Mouse (Mus musculus) neural tube, embryonic 12.5 days (tissue): ENCODE measurements around the gene Hsd17b11. TPM values are rescaled to one million over a fixed set of nuclear protein-coding genes. Genes with fewer than 3 reads are reported as not detected.
"Not testable (repeated sequence)": the region's sequence is repeated elsewhere in the genome, so short reads cannot be mapped to it uniquely, and the experiment has no call there.

Source experiments
- ATAC-seq: fragments of 200-750 bp; cut with Nextera tagmentation; 2 replicates; pipeline ENCODE4 v1.8.0; 2017; ENCODE audit warnings: low read depth, mild to moderate bottlenecking, moderate TSS enrichment, moderate library complexity; ENCODE audit not compliant: low FRiP score
- H3K27ac ChIP-seq: fragments of 300-500 bp; sonication (generic); 2 replicates; pipeline ENCODE4 v1.5.1; 2016
- H3K27me3 ChIP-seq: fragments of 300-500 bp; sonication (generic); replicated peaks from 2 replicates; pipeline ENCODE4 v1.6.1; 2016; ENCODE audit warnings: mild to moderate bottlenecking
- H3K36me3 ChIP-seq: fragments of 300-500 bp; sonication (generic); 2 replicates; pipeline ENCODE4 v1.6.1; 2016; ENCODE audit warnings: mild to moderate bottlenecking
- H3K4me1 ChIP-seq: fragments of 300-500 bp; sonication (generic); 2 replicates; pipeline ENCODE4 v1.6.1; 2016
- H3K4me2 ChIP-seq: fragments of 300-500 bp; sonication (generic); replicated peaks from 2 replicates; pipeline ENCODE4 v1.6.1; 2016; ENCODE audit warnings: mild to moderate bottlenecking
- H3K4me3 ChIP-seq: fragments of 300-500 bp; sonication (generic); 2 replicates; pipeline ENCODE4 v1.5.1; 2016
- H3K9ac ChIP-seq: fragments of 300-500 bp; sonication (generic); 2 replicates; pipeline ENCODE4 v1.6.1; 2016; ENCODE audit warnings: mild to moderate bottlenecking
- H3K9me3 ChIP-seq: fragments of 300-500 bp; sonication (generic); 2 replicates; pipeline ENCODE4 v1.6.1; 2016; ENCODE audit warnings: mild to moderate bottlenecking
- WGBS: fragments of 180-500 bp; shearing (Covaris S2); methylation state at CpG from one replicate; pipeline ENCODE4 v1.1.7; 2016; 5-methylcytosine and 5-hydroxymethylcytosine counted together
- microRNA-seq: library from miRNA; unstranded; fragments of <30 nt; microRNA quantifications from one replicate; pipeline ENCODE4, GENCODE M21; 2017
- polyA plus RNA-seq: library from polyadenylated mRNA; unstranded; fragments of >200 nt; fragmentation: Nextera tagmentation; extraction: Ambion mirVana; gene quantifications from 2 replicates; pipeline ENCODE4 v1.2.1, GENCODE M21; 2016

Gene Hsd17b11
- polyA plus RNA-seq, 1 experiment from 2014 or later: 2.0 TPM

DNA sequence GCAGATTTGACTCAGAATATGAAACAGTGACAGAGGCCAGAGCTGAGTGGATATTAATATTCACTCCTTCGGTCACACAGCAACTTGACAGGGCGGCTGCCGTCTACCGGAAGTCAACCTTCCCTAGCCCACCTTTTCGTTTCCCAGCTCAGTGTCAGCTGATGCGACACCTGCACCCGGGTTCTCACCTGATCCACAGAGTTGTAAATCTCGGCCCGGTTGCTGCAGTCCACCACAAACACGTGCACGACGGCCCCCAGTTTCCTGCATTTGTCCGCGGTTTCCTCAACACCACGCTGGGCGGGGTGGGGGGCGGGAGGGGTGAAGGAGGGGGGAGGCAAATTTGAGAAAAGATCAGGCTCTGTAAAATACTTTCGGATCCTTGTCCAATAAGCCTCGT, 49.3 kb downstream of the Hsd17b11 start:
- Histone ChIP-seq H3K27ac (no peak overlapping the region), H3K36me3 (no peaks in the 10 kb centered on the region), H3K4me2 (no peak overlapping the region), H3K27me3 (no peaks in the 10 kb centered on the region), H3K4me3 (no peak overlapping the region), H3K9me3 (no peaks in the 10 kb centered on the region), H3K9ac (no peak overlapping the region), H3K4me1 (no peaks in the 10 kb centered on the region)
- 72% methylated on average over 19 of the region's 19 CpGs for WGBS
- no peak for ATAC-seq

DNA sequence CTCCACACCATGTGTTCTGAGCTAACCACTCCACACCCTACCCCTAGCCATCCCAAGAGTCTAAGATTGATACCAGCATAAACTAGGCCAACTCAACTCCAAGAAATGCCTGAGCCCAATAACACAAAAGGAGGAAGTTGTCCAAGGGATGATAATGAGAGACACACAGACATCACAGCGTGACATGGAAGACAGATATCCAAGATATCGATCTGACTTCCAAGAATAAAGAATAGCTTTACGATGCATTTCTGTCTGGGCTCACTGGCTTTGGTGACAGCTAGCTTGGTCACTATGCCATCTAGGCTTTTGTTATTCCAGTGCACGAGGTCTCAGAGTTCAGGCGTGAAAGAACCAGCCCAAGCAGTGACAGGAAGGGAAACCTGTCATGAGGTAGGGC, 50.7 kb downstream of the Hsd17b11 start:
- 78% methylated on average over 5 of the region's 5 CpGs for WGBS

DNA sequence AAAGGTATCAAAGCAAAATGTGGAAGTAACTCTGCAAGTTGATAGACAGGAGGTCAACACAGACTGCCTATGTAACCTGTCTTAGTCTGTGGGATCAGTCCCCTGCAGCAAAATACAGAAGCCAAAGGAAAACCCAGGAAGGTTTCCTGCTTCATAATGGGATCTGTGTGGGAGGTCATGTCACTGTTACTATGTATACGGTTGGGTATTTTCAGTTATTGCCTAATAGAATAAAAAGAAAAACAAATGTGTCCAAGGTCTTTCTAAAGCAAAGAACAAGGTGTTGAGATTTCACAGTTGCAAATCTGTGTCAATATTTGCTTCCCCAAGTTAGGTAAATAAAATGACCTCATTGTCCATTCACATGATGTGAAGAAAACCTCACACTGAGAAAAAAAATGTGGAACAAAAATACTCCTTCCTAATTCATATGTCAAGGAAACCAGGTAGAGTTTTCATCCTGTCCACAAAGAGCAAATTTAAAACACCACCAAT, 58.7 kb downstream of the Hsd17b11 start:
- Histone ChIP-seq H3K27ac (no peak overlapping the region), H3K4me2 (no peak overlapping the region), H3K4me3 (no peak overlapping the region), H3K36me3 (no peaks in the 10 kb centered on the region), H3K4me1 (no peaks in the 10 kb centered on the region), H3K27me3 (no peaks in the 10 kb centered on the region), H3K9me3 (peaks cover 3% of the 10 kb centered on the region; the same call in 1 of the 2 replicates), H3K9ac (no peak overlapping the region)
- ATAC-seq: no peak
- WGBS: 97% methylated on average over 1 of the region's 1 CpGs

More for the DNA sequence above, 50.7 kb downstream of the Hsd17b11 start:
- ATAC-seq: no peak
- Histone ChIP-seq H3K9me3 (no peaks in the 10 kb centered on the region), H3K27me3 (no peaks in the 10 kb centered on the region), H3K36me3 (no peaks in the 10 kb centered on the region), H3K27ac (no peak overlapping the region), H3K4me2 (no peak overlapping the region), H3K4me3 (no peak overlapping the region), H3K4me1 (no peaks in the 10 kb centered on the region), H3K9ac (no peak overlapping the region)

DNA sequence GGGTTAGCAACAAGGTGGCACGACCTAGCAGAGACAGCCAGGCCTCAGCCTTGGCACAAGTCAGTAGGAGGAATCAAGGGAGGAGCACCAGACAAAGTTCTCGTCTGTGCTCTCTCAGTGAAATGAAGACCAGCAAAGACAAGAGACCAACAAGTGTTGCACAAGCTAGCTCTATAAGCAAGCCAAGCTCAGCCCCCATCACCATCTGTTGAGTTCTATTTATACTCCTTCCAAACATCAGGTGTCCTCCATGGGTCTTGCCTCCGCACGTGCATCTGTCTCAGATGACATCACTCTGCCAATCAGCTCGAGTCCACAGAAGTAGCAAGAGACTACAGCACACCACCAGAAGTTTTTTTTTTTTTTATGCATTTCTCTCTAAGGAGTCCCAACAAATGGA, 67.1 kb downstream of the Hsd17b11 start:
- H3K9ac ChIP-seq: no peak overlapping the region
- ATAC-seq: no peak
- no peak overlapping the region for H3K27ac ChIP-seq
- no peaks in the 10 kb centered on the region for H3K27me3 ChIP-seq
- WGBS: 70% methylated on average over 5 of the region's 5 CpGs
- no peak overlapping the region for H3K4me2 ChIP-seq
- no peak overlapping the region for H3K4me3 ChIP-seq
- no peaks in the 10 kb centered on the region for H3K4me1 ChIP-seq
- no peaks in the 10 kb centered on the region for H3K9me3 ChIP-seq
- no peaks in the 10 kb centered on the region for H3K36me3 ChIP-seq

DNA sequence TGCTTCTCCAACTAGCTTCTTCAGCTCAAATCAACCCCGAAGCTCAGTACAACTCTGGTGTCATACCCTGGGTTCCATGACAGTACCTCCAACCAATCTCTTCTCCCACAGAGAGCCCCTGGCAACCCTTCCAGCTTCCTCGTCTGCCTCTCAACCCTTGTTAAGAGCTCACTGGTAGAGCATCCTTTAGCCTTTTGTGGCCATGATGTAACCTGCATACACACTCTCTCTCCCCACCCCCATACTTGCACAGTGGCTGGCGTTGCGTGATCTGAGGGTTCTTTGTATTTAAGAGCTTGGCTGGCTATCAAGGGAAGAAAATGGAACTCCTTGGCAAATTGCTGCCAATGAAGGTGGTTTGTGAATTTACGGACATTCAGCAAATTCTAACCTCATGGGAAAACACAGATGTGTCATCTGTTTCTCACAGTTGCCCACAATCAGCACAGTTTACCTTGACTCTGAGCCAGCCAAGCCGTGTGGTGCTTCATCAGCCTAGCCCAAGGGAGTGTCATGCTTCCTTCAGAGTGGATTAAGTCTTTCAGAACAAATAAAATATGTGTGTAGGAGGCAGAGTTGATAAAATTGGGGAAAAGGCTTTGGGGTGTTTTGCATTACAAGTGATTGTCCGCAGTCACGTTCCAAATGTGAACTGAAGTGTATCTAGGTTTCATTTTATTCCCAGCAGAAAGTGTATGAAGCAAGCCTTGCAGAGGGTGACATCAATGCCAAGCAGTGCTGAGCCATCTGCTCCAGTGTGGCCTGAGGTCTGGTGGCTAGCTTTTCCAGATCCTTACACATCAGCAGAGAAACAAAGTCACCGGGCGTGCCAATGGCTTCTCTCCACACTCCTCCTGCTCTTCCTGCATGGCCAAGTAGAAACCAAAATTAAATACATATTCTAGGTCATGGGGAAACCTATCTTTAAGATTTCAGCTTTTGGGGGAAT, 68.3 kb downstream of the Hsd17b11 start:
- Histone ChIP-seq H3K27me3 (no peaks in the 10 kb centered on the region), H3K4me2 (no peak overlapping the region), H3K27ac (no peak overlapping the region), H3K9me3 (no peaks in the 10 kb centered on the region), H3K36me3 (no peaks in the 10 kb centered on the region), H3K4me3 (no peak overlapping the region), H3K9ac (no peak overlapping the region), H3K4me1 (no peaks in the 10 kb centered on the region)
- no peak for ATAC-seq
- 88% methylated on average over 10 of the region's 10 CpGs for WGBS

DNA sequence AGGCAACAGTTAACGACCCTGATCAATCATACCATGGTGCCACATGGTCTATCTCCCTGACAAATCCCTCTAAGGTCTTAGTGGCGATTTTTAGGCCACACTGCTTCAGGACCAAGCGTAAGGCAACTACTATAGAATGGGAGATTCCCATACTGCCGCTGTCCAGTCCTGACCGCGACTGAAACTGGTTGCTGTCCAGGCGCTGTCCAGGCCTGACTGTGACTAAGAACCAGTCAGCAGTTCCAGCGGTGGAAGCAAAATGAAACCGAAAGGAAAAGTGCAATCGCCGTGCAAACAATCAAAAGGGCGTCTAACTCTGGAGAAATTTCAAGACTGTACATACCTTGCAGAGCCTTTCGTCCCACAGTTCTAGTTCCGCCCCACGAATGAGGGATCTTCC, 71.6 kb downstream of the Hsd17b11 start:
- not testable (repeated sequence) for H3K9ac ChIP-seq, ATAC-seq, H3K27me3 ChIP-seq, H3K4me3 ChIP-seq, H3K4me1 ChIP-seq, H3K27ac ChIP-seq, H3K36me3 ChIP-seq, H3K9me3 ChIP-seq, H3K4me2 ChIP-seq
- 95% methylated on average over 15 of the region's 15 CpGs for WGBS

DNA sequence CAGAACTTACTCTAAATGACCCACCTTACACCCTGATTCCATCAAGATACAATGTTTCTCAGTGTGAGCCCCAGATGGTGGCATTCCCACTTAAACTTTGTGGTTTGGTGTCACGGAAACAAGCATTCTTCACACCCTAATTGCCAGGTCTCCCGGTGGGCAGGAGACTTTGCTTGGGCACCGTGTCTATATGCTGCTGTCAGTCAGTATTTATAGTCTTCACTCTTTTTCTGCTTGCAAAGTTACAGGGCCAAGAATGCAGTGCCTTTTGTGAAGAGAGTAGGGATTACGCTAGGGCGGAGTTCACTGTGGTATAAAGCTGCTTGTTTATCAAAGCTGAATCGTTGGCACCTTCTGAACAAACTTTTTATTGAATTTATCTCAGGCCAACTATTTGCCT, 78.5 kb downstream of the Hsd17b11 start:
- WGBS: 15% methylated on average over 6 of the region's 6 CpGs
- ATAC-seq: no peak

DNA sequence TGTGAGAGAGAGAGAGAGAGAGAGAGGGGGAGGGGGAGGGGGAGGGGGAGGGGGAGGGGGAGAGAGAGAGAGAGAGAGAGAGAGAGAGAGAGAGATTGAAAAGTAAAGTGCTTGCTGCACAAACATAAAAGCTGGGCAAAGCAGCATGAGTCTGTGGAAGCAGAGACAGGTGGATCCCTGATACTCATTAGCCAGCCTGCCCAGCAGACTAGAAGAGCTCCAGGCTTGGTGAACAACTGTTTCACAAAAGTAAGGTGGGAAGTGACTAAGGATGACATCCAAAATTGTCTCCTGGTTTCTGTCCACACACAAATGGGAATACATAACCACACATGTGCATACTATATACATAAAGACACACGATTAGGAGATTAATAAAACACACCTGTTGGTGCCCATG, 81.9 kb downstream of the Hsd17b11 start:
- Histone ChIP-seq H3K9ac (no peak overlapping the region), H3K27ac (no peak overlapping the region), H3K36me3 (no peaks in the 10 kb centered on the region), H3K4me2 (no peak overlapping the region), H3K9me3 (no peaks in the 10 kb centered on the region), H3K4me3 (no peak overlapping the region), H3K27me3 (peaks cover 47% of the 10 kb centered on the region), H3K4me1 (peaks cover 29% of the 10 kb centered on the region)
- no peak for ATAC-seq
- WGBS: 77% methylated on average over 1 of the region's 1 CpGs

More for the DNA sequence above, 78.5 kb downstream of the Hsd17b11 start:
- no peaks in the 10 kb centered on the region for H3K36me3 ChIP-seq
- H3K9ac ChIP-seq: no peak overlapping the region
- no peak overlapping the region for H3K27ac ChIP-seq
- H3K9me3 ChIP-seq: no peaks in the 10 kb centered on the region
- H3K4me2 ChIP-seq: no peak overlapping the region
- peaks cover 27% of the 10 kb centered on the region for H3K4me1 ChIP-seq
- no peak overlapping the region for H3K4me3 ChIP-seq
- peaks cover 31% of the 10 kb centered on the region for H3K27me3 ChIP-seq

Small RNA genes lying within 50 kb of the gene (microRNA-seq; reads per million reads assigned to microRNA genes)
- gene Mir5619: 2.2 reads per million, percentile 1 among the genes with 10 or more reads in this experiment

Other genes with a start within 250 kb of the Hsd17b11 start
- gene Klhl8, start 110.7 kb downstream of the Hsd17b11 start, polyA plus RNA-seq: 18.4 and 21.1 TPM in 2 replicates
- gene Hsd17b13, start 44.5 kb downstream of the Hsd17b11 start, polyA plus RNA-seq: not detected in 2 replicates
- 78.1 and 81.7 TPM in 2 replicates for gene Nudt9, start 24.4 kb upstream of the Hsd17b11 start, polyA plus RNA-seq
- not detected in 2 replicates for gene Gm17660, start 55.7 kb upstream of the Hsd17b11 start, polyA plus RNA-seq
- gene Sparcl1, start 91.8 kb upstream of the Hsd17b11 start, polyA plus RNA-seq: 88.0 and 95.9 TPM in 2 replicates
- gene Dspp, start 148.8 kb upstream of the Hsd17b11 start, polyA plus RNA-seq: not detected in 2 replicates
- 0.44 and 0.72 TPM in 2 replicates for gene Dmp1, start 180.7 kb upstream of the Hsd17b11 start, polyA plus RNA-seq